Mouse (Mus musculus) G1E (cell line): ENCODE measurements around the gene Cdkal1.

ENCODE experiments used
- CTCF ChIP-seq: IDR thresholded peaks from 2 replicates; pipeline ENCODE4 v1.5.1; 2012; ENCODE audit warnings: low read depth, low read length, inconsistent platforms, mixed read lengths
- POLR2AphosphoS5 ChIP-seq: IDR thresholded peaks from 2 replicates; pipeline ENCODE4 v1.6.1; 2012; ENCODE audit warnings: low read depth, low read length, inconsistent platforms; ENCODE audit not compliant: insufficient replicate concordance

- TF ChIP-seq CTCF (no peak), POLR2AphosphoS5 (no peak)
These were observed 27.4 kb downstream of the Cdkal1 start for GRCm38 (mm10) chr13:29828032-29828431.
